Mouse (Mus musculus): Measurements from ENCODE around the gene Rras. TPM values are rescaled to one million over a fixed set of nuclear protein-coding genes. Genes with fewer than 3 reads are reported as not detected.

The Rras gene
- polyA plus RNA-seq, 1 experiment from 2014 or later = 18.3 TPM

DNA sequence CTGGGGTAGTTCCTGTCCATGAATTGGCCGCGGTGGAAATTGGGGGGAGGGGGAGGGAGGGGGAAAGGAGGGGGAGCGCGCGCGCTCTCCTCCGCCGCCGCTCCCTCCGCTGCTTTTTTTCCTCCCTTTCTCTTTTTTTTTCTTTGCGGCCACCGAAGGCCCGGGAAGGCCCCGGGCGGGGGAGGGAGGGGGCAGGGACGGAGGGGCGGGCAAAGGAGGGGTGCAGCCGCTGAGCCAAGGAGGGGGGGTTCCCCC is 35.0 kb downstream of the Rras start, which contains the start of gene Prr12:
Gene Prr12, minus strand, starts transcription at position 20 of the 255 bp plus-strand sequence.
- peak within 1 kb of the TSS; percentile 99 for H3K27ac ChIP-seq
- no peak for DNase-seq (ENCODE audit: low spot score)
- WGBS = 0% methylated on average over 11 of the region's 18 CpGs
- H3K36me3 ChIP-seq = peaks cover 36% of the 10 kb centered on the region
- no peaks in the 10 kb centered on the region for H3K27me3 ChIP-seq (ENCODE audit: low read depth, poor library complexity, severe bottlenecking)
- H3K4me1 ChIP-seq = peaks cover 44% of the 10 kb centered on the region
- H3K4me3 ChIP-seq = peak within 1 kb of the TSS; percentile 86
- no peaks in the 10 kb centered on the region for H3K9me3 ChIP-seq (replicated peaks)

DNA sequence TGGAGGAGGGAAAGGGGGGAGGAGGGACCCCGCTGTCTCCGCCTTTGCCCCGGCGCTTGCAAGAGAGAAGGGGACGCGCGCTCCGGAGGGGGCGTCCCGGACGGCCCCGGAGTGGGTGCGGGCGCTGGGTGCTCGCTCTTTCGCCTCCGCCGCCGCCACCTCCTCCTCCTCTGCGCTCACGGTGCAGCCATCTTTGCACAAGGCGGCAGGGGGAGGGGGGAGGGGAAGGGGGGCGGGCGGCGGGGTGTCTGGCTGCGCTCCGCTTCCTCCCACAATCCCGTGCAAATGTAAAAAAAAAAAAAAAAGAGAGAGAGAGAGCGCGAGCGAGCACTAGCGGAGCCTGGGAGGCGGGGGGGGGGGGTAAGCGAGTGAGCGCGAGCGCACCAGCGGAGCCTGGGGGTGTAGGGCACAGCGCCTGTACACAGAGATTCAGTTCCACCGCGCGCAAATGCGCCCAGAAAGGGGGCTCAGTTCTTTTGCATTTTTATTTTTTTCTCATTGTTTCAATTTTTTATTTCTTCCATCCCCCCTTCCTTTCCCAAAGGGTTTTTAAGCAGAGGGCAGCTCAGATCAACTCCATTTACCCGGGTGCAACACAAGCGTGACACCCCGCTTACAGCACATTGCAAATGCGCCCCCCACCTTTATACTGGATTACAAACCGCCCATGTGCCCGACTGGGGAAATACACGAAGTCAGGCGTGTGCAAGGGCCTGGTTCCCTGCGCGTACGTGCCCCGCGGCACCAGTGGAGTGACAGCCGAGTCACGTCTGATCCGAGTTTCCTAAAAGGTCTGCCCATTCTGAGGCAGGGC is 35.6 kb downstream of the Rras start:
- Histone ChIP-seq H3K4me3 (peak overlapping the region; percentile 86), H3K36me3 (peaks cover 31% of the 10 kb centered on the region), H3K27me3 (ENCODE audit: low read depth, poor library complexity, severe bottlenecking) (no peaks in the 10 kb centered on the region), H3K27ac (peak overlapping the region; percentile 99), H3K9me3 (replicated peaks) (no peaks in the 10 kb centered on the region), H3K4me1 (peaks cover 44% of the 10 kb centered on the region)
- under 1% methylated on average over 45 of the region's 59 CpGs for WGBS
- DNase-seq (ENCODE audit: low spot score) = peak; percentile 88

DNA sequence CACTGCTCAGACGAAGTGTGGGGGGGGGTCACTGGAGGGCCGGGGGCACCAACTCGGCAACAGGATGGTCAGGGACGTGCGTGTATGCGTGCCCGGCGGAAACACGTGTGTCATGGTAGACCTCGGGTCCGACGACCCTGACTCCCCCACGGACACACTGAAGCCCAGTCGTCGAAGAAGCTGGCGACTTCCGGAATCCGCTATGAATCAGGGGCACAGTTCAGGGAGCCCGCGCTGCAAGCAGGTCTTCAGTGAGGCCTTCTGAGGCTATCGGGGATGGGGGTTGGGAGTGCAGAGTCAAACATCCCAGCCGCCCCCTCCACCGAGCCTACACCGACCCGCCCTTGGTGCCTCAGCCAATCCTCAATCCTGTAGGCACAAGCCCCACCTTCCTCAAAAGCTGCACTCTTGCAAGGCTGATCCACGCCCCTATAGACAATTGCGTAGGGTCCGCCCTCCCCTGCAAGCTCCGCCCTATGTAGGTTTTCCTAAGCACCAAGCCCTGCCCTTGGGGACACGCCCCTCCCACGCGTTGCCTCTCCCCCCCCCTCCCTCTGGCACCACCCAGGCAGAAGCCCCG is 36.3 kb downstream of the Rras start:
- DNase-seq (ENCODE audit: low spot score) = peak; percentile 92
- Histone ChIP-seq H3K4me3 (peak overlapping the region; percentile 86), H3K36me3 (peaks cover 30% of the 10 kb centered on the region), H3K27me3 (ENCODE audit: low read depth, poor library complexity, severe bottlenecking) (no peaks in the 10 kb centered on the region), H3K27ac (peak overlapping the region; percentile 99), H3K4me1 (peaks cover 50% of the 10 kb centered on the region), H3K9me3 (replicated peaks) (no peaks in the 10 kb centered on the region)
- under 1% methylated on average over 33 of the region's 33 CpGs for WGBS

DNA sequence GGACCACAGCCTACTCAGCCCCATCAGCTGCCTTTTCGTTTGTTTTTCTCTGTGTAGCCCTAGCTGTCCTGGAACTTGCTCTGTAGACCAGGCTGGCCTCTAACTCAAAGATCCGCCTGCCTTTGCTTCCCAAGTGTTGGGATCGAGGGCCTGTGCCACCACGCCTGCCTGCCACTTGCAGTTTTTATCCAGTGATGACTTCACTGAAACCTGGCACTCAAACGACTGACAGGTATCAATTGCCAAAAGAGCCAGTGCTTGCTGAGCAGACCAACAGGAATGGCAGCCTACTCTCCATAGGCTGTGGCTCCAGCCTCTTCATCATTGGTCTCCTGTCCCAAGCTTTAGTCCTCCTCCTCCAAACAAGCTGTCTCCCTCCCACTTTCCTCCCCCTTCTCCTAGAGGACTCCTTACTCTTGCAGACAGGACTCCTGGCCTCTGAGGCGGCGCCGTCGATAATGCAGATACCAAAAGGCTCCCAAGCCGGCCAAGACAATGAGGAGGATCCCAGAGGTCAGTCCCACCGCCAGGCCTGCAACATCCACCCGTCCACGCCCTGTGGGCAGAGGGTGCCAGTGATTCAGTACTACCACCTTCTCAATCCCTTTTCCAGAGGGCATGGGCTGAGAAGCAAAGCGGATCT is 38.7 kb downstream of the Rras start:
- DNase-seq (ENCODE audit: low spot score) = no peak
- Histone ChIP-seq H3K9me3 (replicated peaks) (no peaks in the 10 kb centered on the region), H3K36me3 (0 out of 2 replicates have a peak, but pooled peaks cover 5% of the 10 kb centered on the region), H3K4me1 (peaks cover 55% of the 10 kb centered on the region), H3K27ac (no peak overlapping the region), H3K4me3 (no peak overlapping the region), H3K27me3 (ENCODE audit: low read depth, poor library complexity, severe bottlenecking) (no peaks in the 10 kb centered on the region)
- 70% methylated on average over 14 of the region's 14 CpGs for WGBS

DNA sequence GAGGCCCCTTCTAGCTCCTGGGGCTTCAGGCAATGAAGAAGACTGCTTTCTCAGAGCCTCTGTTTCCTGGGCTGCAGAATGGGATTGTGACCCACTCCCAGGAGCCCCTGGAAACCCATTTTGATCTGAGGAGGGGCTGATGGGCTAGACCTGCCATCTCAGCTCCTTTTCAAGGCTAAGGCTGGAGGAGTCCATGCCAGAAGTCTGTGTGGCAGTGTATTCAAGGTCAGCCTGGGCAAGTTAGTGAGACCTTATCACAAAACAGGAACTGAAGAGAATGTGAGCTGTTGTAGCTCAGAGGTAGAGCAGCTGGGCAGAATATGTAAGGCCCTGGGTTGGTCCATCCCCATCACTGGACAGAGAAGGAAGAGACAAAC is 39.2 kb downstream of the Rras start:
- H3K4me3 ChIP-seq = no peak overlapping the region
- no peak overlapping the region for H3K27ac ChIP-seq
- H3K27me3 ChIP-seq (ENCODE audit: low read depth, poor library complexity, severe bottlenecking) = no peaks in the 10 kb centered on the region
- peaks cover 53% of the 10 kb centered on the region for H3K4me1 ChIP-seq
- 0 out of 2 replicates have a peak, but pooled peaks cover 5% of the 10 kb centered on the region for H3K36me3 ChIP-seq
- DNase-seq (ENCODE audit: low spot score) = no peak
- H3K9me3 ChIP-seq (replicated peaks) = no peaks in the 10 kb centered on the region

DNA sequence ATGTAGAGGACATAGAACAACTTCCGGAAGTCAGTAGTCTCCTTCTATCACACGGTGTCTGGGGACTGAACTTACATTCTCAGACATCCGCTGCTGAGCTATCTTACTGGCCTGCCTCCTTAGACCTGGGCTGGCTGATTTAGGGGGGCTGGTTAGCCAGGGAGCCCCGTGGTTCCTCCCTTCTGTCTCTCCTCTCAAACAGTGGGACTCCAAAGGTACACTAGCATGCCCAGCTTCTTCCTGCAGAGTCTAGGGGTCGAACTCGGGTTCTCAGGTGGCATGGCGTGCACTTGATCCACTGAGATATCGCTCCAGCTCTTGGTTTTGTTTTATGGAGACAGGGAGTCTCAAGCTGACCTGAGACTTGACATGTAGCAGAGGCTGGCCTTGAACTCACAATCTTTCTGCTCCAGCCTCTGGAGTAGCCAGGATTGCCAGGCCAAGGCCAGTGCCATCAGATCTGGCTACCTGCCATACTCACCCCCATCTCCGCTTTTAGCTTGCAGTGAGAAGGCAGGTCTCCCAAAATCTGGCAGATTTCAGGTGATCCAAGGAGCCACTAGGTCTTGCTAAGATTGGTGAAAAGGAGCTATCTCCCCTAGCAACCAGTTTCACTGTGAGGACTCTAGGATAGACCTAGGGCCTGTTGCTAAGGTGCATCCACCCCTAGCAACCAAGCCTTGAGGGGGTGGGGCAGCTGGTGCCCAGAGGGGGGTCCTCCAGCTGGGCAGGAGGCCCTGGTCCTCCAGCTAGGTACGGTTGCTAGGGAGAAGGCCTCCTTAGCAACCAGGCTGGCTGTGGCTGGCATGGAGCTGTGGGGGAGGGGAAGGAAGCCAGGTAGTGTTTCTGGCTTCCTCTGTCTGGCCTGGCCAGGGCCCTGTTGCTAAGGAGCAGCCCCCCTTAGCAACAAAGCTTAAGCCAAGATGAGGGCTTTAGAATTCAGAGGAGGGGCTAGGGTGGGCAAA is 41.1 kb downstream of the Rras start:
- H3K4me1 ChIP-seq = peaks cover 54% of the 10 kb centered on the region
- H3K4me3 ChIP-seq = peak overlapping the region; percentile 14; the same call in 1 of the 2 replicates
- 0 out of 2 replicates have a peak, but pooled peaks cover 5% of the 10 kb centered on the region for H3K36me3 ChIP-seq
- no peaks in the 10 kb centered on the region for H3K27me3 ChIP-seq (ENCODE audit: low read depth, poor library complexity, severe bottlenecking)
- peak overlapping the region; percentile 74 for H3K27ac ChIP-seq
- DNase-seq (ENCODE audit: low spot score) = peak; percentile 54
- no peaks in the 10 kb centered on the region for H3K9me3 ChIP-seq (replicated peaks)
- 76% methylated on average over 10 of the region's 10 CpGs for WGBS

DNA sequence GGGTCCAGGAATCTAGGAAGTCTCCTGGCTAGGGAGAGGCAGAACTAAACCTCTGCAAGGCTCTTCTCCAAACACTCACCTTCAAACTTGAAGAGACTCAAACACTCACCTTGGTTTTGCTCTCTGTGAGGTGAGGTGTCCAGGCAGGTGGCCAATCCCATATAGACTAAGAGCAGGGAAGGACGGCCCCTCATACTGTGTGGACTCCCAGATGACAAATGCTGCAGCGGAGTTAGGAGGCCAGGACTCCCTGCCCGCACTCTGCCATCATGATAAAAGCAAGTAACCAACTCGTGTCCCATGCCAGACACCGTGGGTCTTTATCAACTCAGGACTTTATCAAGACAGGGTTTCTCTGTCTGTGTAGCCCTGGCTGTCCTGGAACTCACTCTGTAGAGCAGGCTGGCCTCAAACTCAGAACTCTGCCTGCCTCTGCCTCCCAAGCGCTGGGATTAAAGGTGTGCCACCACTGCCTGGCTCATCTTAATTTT is 42.9 kb downstream of the Rras start:
- Histone ChIP-seq H3K4me1 (peaks cover 47% of the 10 kb centered on the region), H3K36me3 (0 out of 2 replicates have a peak, but pooled peaks cover 5% of the 10 kb centered on the region), H3K27me3 (ENCODE audit: low read depth, poor library complexity, severe bottlenecking) (no peaks in the 10 kb centered on the region), H3K27ac (peak overlapping the region; percentile 74; the same call in 1 of the 2 replicates), H3K9me3 (replicated peaks) (no peaks in the 10 kb centered on the region), H3K4me3 (peak overlapping the region; percentile 16; the same call in 1 of the 2 replicates)
- no peak for DNase-seq (ENCODE audit: low spot score)
- WGBS = 91% methylated on average over 6 of the region's 6 CpGs

DNA sequence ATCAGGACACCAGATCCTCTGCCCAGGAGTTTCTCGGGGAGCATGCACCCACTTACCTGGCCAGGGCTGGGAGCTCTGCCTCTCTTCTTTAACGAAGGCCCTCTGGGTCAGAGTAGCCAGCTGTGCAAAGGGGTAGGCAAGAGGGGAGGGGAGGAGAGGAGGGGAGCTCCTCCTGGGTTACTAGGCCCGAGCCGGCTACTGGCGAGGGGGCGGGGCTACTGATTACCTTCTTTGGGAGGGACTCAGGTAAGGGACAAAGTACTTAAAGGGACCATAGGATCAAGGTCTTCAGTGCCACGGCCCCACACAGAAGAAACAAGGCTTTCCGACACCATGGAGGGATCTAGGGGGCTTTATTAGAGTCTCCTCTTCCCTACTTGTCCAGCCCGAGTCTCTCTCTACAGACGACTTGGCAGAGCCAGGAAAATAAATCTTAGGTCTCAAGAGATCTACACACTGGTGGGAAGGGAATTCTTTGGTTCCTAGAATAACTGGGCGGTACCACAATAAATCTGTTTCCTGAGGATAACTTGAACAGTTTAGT is 43.8 kb downstream of the Rras start:
- DNase-seq (ENCODE audit: low spot score) = no peak
- peaks cover 47% of the 10 kb centered on the region for H3K4me1 ChIP-seq
- H3K4me3 ChIP-seq = peak overlapping the region; percentile 70
- no peaks in the 10 kb centered on the region for H3K9me3 ChIP-seq (replicated peaks)
- H3K27me3 ChIP-seq (ENCODE audit: low read depth, poor library complexity, severe bottlenecking) = no peaks in the 10 kb centered on the region
- 0 out of 2 replicates have a peak, but pooled peaks cover 5% of the 10 kb centered on the region for H3K36me3 ChIP-seq
- 18% methylated on average over 11 of the region's 11 CpGs for WGBS
- peak overlapping the region; percentile 89 for H3K27ac ChIP-seq

DNA sequence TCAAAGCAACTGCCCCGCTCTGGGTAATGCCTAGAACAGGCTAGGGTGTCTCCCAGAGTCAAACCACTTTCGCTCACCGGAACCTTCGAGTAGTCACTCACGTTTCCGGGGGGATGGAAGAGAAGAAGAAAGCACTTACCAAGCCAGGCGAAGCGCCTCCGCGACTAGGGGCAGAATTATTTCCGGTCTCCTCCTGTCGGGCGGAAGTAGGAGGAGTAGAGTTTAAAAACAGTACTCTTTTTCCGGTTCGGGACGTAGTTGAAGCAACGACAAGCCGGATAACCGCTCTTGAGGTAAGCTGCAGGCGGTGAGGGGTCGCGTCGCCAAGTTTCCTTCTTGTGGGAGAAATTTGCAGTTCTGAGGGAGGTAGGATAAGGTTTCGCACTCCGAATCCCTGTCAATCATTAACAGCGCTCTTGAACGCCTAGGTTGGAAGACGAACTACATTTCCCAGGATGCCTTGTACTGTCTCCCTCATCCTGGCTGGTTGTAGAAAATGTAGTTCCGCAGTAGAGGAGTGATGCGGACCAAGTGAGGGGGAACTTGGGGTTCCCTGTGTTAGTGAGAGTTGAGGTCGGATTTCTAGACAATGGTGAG is 44.6 kb downstream of the Rras start, which contains the start of the genes Nosip and Prrg2:
Gene Nosip, plus strand, starts transcription at position 191 of the 597 bp plus-strand sequence.
Gene Prrg2, minus strand, starts transcription at position 439 of the 597 bp plus-strand sequence.
- H3K4me1 ChIP-seq = peaks cover 47% of the 10 kb centered on the region
- WGBS = 0% methylated on average over 31 of the region's 31 CpGs
- DNase-seq (ENCODE audit: low spot score) = peak; percentile 95
- H3K27me3 ChIP-seq (ENCODE audit: low read depth, poor library complexity, severe bottlenecking) = no peaks in the 10 kb centered on the region
- 0 out of 2 replicates have a peak, but pooled peaks cover 5% of the 10 kb centered on the region for H3K36me3 ChIP-seq
- no peaks in the 10 kb centered on the region for H3K9me3 ChIP-seq (replicated peaks)
- peak within 1 kb of the TSS; percentile 70 for H3K4me3 ChIP-seq
- H3K27ac ChIP-seq = peak within 1 kb of the TSS; percentile 89

DNA sequence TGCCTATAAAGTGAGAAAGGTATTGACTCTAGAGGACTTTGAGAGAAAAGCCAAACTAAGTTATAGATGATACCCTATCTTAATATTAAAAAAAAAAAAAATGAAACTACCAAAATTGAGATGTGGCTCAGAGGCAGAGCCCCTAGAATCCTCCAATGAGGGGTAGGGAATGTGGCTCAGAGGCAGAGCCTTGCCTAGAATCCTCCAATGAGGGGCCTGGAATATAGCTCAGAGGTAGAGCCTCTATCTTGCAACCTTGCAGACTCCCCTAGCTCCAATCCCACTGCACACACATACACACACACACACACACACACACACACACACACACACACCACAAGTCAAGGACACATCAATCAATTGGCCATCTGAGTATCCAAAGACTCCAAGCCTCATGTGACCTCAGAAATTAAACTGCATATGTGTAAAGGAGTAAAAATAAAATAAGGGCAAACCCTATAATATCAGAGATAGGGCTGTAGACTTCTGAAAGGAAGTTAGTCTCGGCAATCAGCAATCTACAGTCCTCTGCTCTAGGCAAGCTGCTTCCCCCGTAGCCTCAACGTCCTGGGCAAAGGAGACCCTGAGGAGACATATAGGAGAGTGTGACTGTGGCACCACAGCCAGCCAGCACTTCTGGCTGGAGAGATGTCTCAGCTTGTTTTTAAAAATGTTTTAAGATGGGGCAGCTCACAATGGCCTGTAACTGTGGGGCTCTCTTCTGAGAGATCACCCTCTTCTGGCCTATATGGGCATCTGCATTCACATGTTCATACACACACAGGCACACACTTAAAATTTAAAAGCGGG is 49.6 kb downstream of the Rras start:
- WGBS = 76% methylated on average over 4 of the region's 4 CpGs
- no peaks in the 10 kb centered on the region for H3K27me3 ChIP-seq (ENCODE audit: low read depth, poor library complexity, severe bottlenecking)
- H3K27ac ChIP-seq = no peak overlapping the region
- H3K9me3 ChIP-seq (replicated peaks) = no peaks in the 10 kb centered on the region
- 0 out of 2 replicates have a peak, but pooled peaks cover 2% of the 10 kb centered on the region for H3K36me3 ChIP-seq
- no peak overlapping the region for H3K4me3 ChIP-seq
- peaks cover 13% of the 10 kb centered on the region for H3K4me1 ChIP-seq
- no peak for DNase-seq (ENCODE audit: low spot score)

DNA sequence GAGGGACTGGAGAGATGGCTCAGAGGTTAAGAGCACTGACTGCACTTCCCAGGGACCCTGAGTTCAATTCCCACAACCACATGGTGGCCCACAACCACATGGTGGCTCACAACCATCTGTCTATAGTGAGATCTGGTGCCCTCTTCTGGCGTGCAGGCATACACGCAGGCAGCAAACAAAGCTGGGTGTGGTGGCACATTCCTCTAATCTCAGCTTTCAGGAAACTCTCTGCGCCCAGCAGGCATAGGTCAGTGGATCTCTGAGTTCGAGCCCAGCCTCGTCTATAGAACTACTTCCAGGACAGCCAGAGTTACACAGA is 50.2 kb downstream of the Rras start:
- WGBS = 38% methylated on average over 5 of the region's 5 CpGs

More for the DNA sequence above, 50.2 kb downstream of the Rras start:
- Histone ChIP-seq H3K36me3 (peaks cover 5% of the 10 kb centered on the region; the same call in 1 of the 2 replicates), H3K4me1 (peaks cover 13% of the 10 kb centered on the region), H3K27ac (no peak overlapping the region), H3K9me3 (replicated peaks) (no peaks in the 10 kb centered on the region), H3K27me3 (ENCODE audit: low read depth, poor library complexity, severe bottlenecking) (no peaks in the 10 kb centered on the region), H3K4me3 (no peak overlapping the region)
- peak; percentile 63 for DNase-seq (ENCODE audit: low spot score)

All from limb, embryonic 10.5 days (tissue).